Mouse (Mus musculus): ENCODE results near the gene Fbxo5. TPM values are rescaled to one million over a fixed set of nuclear protein-coding genes. Genes with fewer than 3 reads are reported as not detected.

Fbxo5 gene
- polyA plus RNA-seq, 1 experiment = not detected

GRCm38 (mm10) chr10:5802866-5803265 lies 2.5 kb downstream of the Fbxo5 start:
- H3K4me3 ChIP-seq (ENCODE audit: insufficient read depth, low read depth, low read length) = no peak overlapping the region
- H3K27ac ChIP-seq (ENCODE audit: insufficient read depth, low read depth, low read length) = no peak overlapping the region
- WGBS = 45% methylated on average over 6 of the region's 6 CpGs
- H3K4me1 ChIP-seq (ENCODE audit: control insufficient read depth, insufficient read depth, low read length) = peaks cover 11% of the 10 kb centered on the region
- TF ChIP-seq POLR2A (IDR thresholded peaks at IDR 0.05; ENCODE audit: insufficient read depth, low read depth, low read length) (no peak), CTCF (IDR thresholded peaks at IDR 0.05; ENCODE audit: insufficient read depth, low read depth, low read length) (no peak)

DNA sequence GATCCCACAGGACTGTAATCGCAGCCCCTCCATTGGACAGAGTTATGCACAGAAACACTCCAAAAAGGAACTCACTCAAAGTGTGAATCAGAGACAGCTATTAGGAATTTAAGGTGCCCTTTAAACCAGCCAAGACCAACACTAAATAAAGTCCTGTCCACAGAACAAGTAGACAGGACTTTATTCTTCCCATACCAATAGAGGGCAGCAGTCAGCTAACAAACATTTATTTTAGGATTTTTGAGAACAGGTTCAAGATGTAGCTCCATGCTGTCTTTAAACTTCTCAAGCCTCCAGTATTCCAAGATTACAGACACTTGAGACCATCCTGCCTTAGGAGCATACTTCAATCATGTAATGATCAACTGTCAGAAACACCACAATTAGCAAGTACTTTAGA lies 4.9 kb downstream of the Fbxo5 start:
- WGBS = 94% methylated on average over 1 of the region's 1 CpGs
- Histone ChIP-seq H3K4me1 (ENCODE audit: control insufficient read depth, insufficient read depth, low read length) (peaks cover 11% of the 10 kb centered on the region), H3K4me3 (ENCODE audit: insufficient read depth, low read depth, low read length) (no peak overlapping the region), H3K27ac (ENCODE audit: insufficient read depth, low read depth, low read length) (no peak overlapping the region)
- no peak for TF ChIP-seq POLR2A (IDR thresholded peaks at IDR 0.05; ENCODE audit: insufficient read depth, low read depth, low read length)
- no peak for TF ChIP-seq CTCF (IDR thresholded peaks at IDR 0.05; ENCODE audit: insufficient read depth, low read depth, low read length)

DNA sequence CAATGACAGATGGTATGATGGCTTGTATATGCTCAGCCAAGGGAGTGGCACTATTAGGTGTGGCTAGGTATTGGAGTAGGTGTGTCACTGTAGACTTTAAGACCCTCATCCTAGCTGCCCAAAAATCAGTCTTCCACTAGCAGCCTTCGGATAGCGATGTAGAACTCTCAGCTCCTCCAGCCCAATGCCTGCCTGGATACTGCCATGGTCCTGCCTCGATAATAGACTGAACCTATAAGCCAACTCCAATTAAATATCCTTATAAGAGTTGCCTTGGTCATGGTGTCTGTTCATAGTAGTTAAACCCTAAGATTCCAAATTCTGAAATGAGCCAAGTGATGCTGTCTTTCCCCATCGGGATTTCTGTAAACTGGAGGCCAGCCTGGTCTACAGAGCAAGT lies 7.3 kb downstream of the Fbxo5 start:
- H3K4me3 ChIP-seq (ENCODE audit: insufficient read depth, low read depth, low read length) = no peak overlapping the region
- TF ChIP-seq POLR2A (IDR thresholded peaks at IDR 0.05; ENCODE audit: insufficient read depth, low read depth, low read length) = no peak
- TF ChIP-seq CTCF (IDR thresholded peaks at IDR 0.05; ENCODE audit: insufficient read depth, low read depth, low read length) = no peak
- 87% methylated on average over 4 of the region's 4 CpGs for WGBS
- H3K27ac ChIP-seq (ENCODE audit: insufficient read depth, low read depth, low read length) = no peak overlapping the region
- H3K4me1 ChIP-seq (ENCODE audit: control insufficient read depth, insufficient read depth, low read length) = peaks cover 3% of the 10 kb centered on the region

DNA sequence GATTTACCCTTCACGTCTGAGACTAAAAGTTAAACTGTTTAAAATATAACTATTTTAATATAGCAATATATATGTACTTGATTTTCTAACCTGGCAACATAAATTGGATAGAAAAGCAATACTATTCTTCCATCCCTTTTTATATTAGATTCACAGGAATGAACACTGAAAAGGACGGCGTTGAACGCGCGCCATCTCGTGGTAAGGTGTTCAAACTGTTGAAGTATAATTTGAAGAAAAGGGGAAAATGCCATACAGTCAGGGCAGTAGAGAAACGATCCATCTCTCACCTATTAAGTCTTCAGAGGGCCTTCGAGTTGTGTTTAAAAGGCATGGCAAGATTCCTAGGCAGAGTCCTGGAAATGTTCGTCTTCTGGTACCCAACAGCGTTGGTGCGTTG lies 14.7 kb downstream of the Fbxo5 start:
- Histone ChIP-seq H3K4me1 (ENCODE audit: control insufficient read depth, insufficient read depth, low read length) (no peaks in the 10 kb centered on the region), H3K27ac (ENCODE audit: insufficient read depth, low read depth, low read length) (no peak overlapping the region), H3K4me3 (ENCODE audit: insufficient read depth, low read depth, low read length) (no peak overlapping the region)
- TF ChIP-seq POLR2A (IDR thresholded peaks at IDR 0.05; ENCODE audit: insufficient read depth, low read depth, low read length) = no peak
- 22% methylated on average over 12 of the region's 12 CpGs for WGBS

- WGBS = 21% methylated on average over 4 of the region's 4 CpGs
- no peak for TF ChIP-seq CTCF (IDR thresholded peaks at IDR 0.05; ENCODE audit: insufficient read depth, low read depth, low read length)
- TF ChIP-seq POLR2A (IDR thresholded peaks at IDR 0.05; ENCODE audit: insufficient read depth, low read depth, low read length) = no peak
- Histone ChIP-seq H3K4me1 (ENCODE audit: control insufficient read depth, insufficient read depth, low read length) (no peaks in the 10 kb centered on the region), H3K27ac (ENCODE audit: insufficient read depth, low read depth, low read length) (no peak overlapping the region), H3K4me3 (ENCODE audit: insufficient read depth, low read depth, low read length) (no peak overlapping the region)
These were observed 18.5 kb downstream of the Fbxo5 start for GRCm38 (mm10) chr10:5786923-5787322.

Other genes with a start within 250 kb of the Fbxo5 start
- gene Myct1, start 211.8 kb downstream of the Fbxo5 start, polyA plus RNA-seq (2012; ENCODE audit: insufficient read depth, insufficient read length, low replicate concordance, missing spikeins) = not detected in 2 replicates
- gene Vip, start 166.4 kb downstream of the Fbxo5 start, polyA plus RNA-seq (2012; ENCODE audit: insufficient read depth, insufficient read length, low replicate concordance, missing spikeins) = not detected in 2 replicates
- not detected in 2 replicates for gene Mtrf1l, start 18.3 kb upstream of the Fbxo5 start, polyA plus RNA-seq (2012; ENCODE audit: insufficient read depth, insufficient read length, low replicate concordance, missing spikeins)
- not detected in 2 replicates for gene Rgs17, start 116.8 kb upstream of the Fbxo5 start, polyA plus RNA-seq (2012; ENCODE audit: insufficient read depth, insufficient read length, low replicate concordance, missing spikeins)

All from olfactory bulb, adult 2 months (tissue).